Mouse (Mus musculus): ENCODE measurements at regions not wholly inside any gene's neighbourhood (a gene's known extent, or its start where the extent isn't known, plus 50 kb on each side); places are given as distances from the start of the nearest gene placed in this dataset.

GRCm38 (mm10) chr4:71226653-71227052 lies 531.1 kb downstream of the Gm11232 start:
- TF ChIP-seq CTCF (IDR thresholded peaks at IDR 0.05; ENCODE audit: low read depth) (no peak), EP300 (IDR thresholded peaks at IDR 0.05; ENCODE audit: low read depth) (no peak)
